Mouse (Mus musculus): Measurements from ENCODE around the gene 4930572O03Rik.
"Not testable (repeated sequence)": the region's sequence is repeated elsewhere in the genome, so short reads cannot be mapped to it uniquely, and the experiment has no call there.

The 4930572O03Rik gene

GRCm38 (mm10) chr5:15656959-15657358 lies at the start of gene 4930572O03Rik:
Gene 4930572O03Rik (minus strand): TSS chr5:15657059.
- not testable (repeated sequence) for H3K9me3 ChIP-seq (ENCODE audit: low read length); H3K4me1 ChIP-seq (replicated peaks; ENCODE audit: low read depth, low read length); H3K36me3 ChIP-seq (ENCODE audit: insufficient read depth, low read length); H3K27me3 ChIP-seq (ENCODE audit: insufficient read depth, low read length); H3K4me3 ChIP-seq (replicated peaks; ENCODE audit: low read length)

DNA sequence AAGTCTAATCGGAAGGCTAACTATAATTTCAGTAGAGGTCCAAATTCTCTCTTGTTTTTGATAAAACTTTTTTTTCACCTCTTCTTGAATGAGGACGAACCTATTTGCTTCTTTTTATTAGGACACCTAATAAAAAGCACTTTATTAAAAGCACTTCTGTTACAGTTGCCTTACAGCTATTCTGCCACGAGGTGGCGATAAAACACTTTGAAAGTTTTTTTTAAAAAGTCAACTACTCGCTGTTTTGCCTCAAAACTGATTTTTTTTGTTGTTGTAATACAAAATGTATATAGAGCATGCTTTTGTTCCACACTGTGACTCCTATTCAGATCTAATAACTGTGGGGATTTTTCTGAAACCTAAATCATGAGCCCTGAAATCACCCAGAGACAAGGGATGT lies 46.0 kb upstream of the 4930572O03Rik start:
- not testable (repeated sequence) for H3K4me3 ChIP-seq (replicated peaks; ENCODE audit: low read length); H3K4me1 ChIP-seq (replicated peaks; ENCODE audit: low read depth, low read length); H3K9me3 ChIP-seq (ENCODE audit: low read length); H3K36me3 ChIP-seq (ENCODE audit: insufficient read depth, low read length); H3K27me3 ChIP-seq (ENCODE audit: insufficient read depth, low read length)
- TF ChIP-seq CTCF (conservative IDR thresholded peaks at IDR 0.05; ENCODE audit: low read length): peak; percentile 56

- not testable (repeated sequence) for H3K9me3 ChIP-seq (ENCODE audit: low read length); H3K4me1 ChIP-seq (replicated peaks; ENCODE audit: low read depth, low read length); H3K27me3 ChIP-seq (ENCODE audit: insufficient read depth, low read length); H3K36me3 ChIP-seq (ENCODE audit: insufficient read depth, low read length); H3K4me3 ChIP-seq (replicated peaks; ENCODE audit: low read length)
Observed at GRCm38 (mm10) chr5:15697719-15698118, 40.9 kb upstream of the 4930572O03Rik start.

DNA sequence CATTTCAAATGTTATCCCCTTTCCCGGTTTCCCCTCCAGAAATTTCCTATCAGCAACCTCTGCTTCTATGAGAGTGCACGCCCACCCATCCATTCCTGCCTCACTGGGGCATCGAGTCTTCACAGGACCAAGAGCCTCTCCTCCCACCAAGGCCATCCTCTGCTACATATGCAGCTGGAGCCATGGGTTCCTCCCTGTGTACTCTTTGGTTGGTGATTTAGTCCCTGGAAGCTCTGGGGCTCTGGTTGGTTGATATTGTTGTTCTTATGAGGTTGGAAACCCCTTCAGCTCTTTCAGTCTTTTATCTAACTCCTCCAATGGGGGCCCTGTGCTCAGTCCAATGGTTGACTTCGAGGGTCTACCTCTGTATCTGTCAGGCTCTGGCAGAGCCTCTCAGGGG lies 35.0 kb upstream of the 4930572O03Rik start:
- not testable (repeated sequence) for H3K4me1 ChIP-seq (replicated peaks; ENCODE audit: low read depth, low read length); H3K27me3 ChIP-seq (ENCODE audit: insufficient read depth, low read length); H3K36me3 ChIP-seq (ENCODE audit: insufficient read depth, low read length); H3K4me3 ChIP-seq (replicated peaks; ENCODE audit: low read length)
- peaks cover 21% of the 10 kb centered on the region for H3K9me3 ChIP-seq (ENCODE audit: low read length)

GRCm38 (mm10) chr5:15690822-15691221 lies 34.0 kb upstream of the 4930572O03Rik start:
- H3K4me1 ChIP-seq (replicated peaks; ENCODE audit: low read depth, low read length); H3K36me3 ChIP-seq (ENCODE audit: insufficient read depth, low read length); H3K27me3 ChIP-seq (ENCODE audit: insufficient read depth, low read length); H3K4me3 ChIP-seq (replicated peaks; ENCODE audit: low read length): not testable (repeated sequence)
- peaks cover 28% of the 10 kb centered on the region for H3K9me3 ChIP-seq (ENCODE audit: low read length)

GRCm38 (mm10) chr5:15689659-15690213 lies 32.9 kb upstream of the 4930572O03Rik start:
- not testable (repeated sequence) for H3K36me3 ChIP-seq (ENCODE audit: insufficient read depth, low read length); H3K27me3 ChIP-seq (ENCODE audit: insufficient read depth, low read length); H3K4me3 ChIP-seq (replicated peaks; ENCODE audit: low read length); H3K4me1 ChIP-seq (replicated peaks; ENCODE audit: low read depth, low read length)
- peaks cover 35% of the 10 kb centered on the region for H3K9me3 ChIP-seq (ENCODE audit: low read length)

- H3K27me3 ChIP-seq (ENCODE audit: insufficient read depth, low read length): not testable (repeated sequence)
Observed at GRCm38 (mm10) chr5:15688874-15689658, 32.2 kb upstream of the 4930572O03Rik start.

GRCm38 (mm10) chr5:15681301-15682035 lies 24.6 kb upstream of the 4930572O03Rik start:
- H3K36me3 ChIP-seq (ENCODE audit: insufficient read depth, low read length); H3K4me1 ChIP-seq (replicated peaks; ENCODE audit: low read depth, low read length); H3K27me3 ChIP-seq (ENCODE audit: insufficient read depth, low read length); H3K4me3 ChIP-seq (replicated peaks; ENCODE audit: low read length): not testable (repeated sequence)
- H3K9me3 ChIP-seq (ENCODE audit: low read length): peaks cover 27% of the 10 kb centered on the region

More at GRCm38 (mm10) chr5:15688874-15689658, 32.2 kb upstream of the 4930572O03Rik start:
- H3K36me3 ChIP-seq (ENCODE audit: insufficient read depth, low read length); H3K4me1 ChIP-seq (replicated peaks; ENCODE audit: low read depth, low read length); H3K4me3 ChIP-seq (replicated peaks; ENCODE audit: low read length): not testable (repeated sequence)
- H3K9me3 ChIP-seq (ENCODE audit: low read length): peaks cover 35% of the 10 kb centered on the region

- not testable (repeated sequence) for H3K4me1 ChIP-seq (replicated peaks; ENCODE audit: low read depth, low read length); H3K4me3 ChIP-seq (replicated peaks; ENCODE audit: low read length); H3K27me3 ChIP-seq (ENCODE audit: insufficient read depth, low read length); H3K36me3 ChIP-seq (ENCODE audit: insufficient read depth, low read length)
- peaks cover 20% of the 10 kb centered on the region; the same call in 1 of the 2 replicates for H3K9me3 ChIP-seq (ENCODE audit: low read length)
Observed at GRCm38 (mm10) chr5:15679980-15680949, 23.4 kb upstream of the 4930572O03Rik start.

- not testable (repeated sequence) for H3K4me3 ChIP-seq (replicated peaks; ENCODE audit: low read length); H3K4me1 ChIP-seq (replicated peaks; ENCODE audit: low read depth, low read length); H3K27me3 ChIP-seq (ENCODE audit: insufficient read depth, low read length); H3K36me3 ChIP-seq (ENCODE audit: insufficient read depth, low read length)
- H3K9me3 ChIP-seq (ENCODE audit: low read length): peaks cover 16% of the 10 kb centered on the region; the same call in 1 of the 2 replicates
Observed at GRCm38 (mm10) chr5:15678907-15679306, 22.0 kb upstream of the 4930572O03Rik start.

DNA sequence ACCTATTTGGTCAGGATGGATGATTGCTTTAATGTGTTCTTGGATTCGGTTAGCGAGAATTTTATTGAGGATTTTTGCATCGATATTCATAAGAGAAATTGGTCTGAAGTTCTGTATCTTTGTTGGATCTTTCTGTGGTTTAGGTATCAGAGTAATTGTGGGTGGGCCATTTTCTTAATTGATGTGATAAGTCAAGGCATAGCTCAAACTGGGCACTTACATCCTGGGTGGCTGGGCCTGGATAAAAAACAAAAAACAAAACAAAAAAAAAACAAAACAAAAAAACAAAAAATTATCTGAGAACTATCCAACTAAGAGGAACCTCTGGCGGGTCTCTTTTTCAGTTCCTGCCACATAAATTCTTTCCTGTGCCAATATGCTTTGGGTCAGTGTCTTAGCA lies 20.9 kb upstream of the 4930572O03Rik start:
- H3K9me3 ChIP-seq (ENCODE audit: low read length): peaks cover 13% of the 10 kb centered on the region; the same call in 1 of the 2 replicates
- not testable (repeated sequence) for H3K4me1 ChIP-seq (replicated peaks; ENCODE audit: low read depth, low read length); H3K4me3 ChIP-seq (replicated peaks; ENCODE audit: low read length); H3K36me3 ChIP-seq (ENCODE audit: insufficient read depth, low read length); H3K27me3 ChIP-seq (ENCODE audit: insufficient read depth, low read length)

GRCm38 (mm10) chr5:15674429-15675244 lies 17.8 kb upstream of the 4930572O03Rik start:
- H3K36me3 ChIP-seq (ENCODE audit: insufficient read depth, low read length); H3K4me3 ChIP-seq (replicated peaks; ENCODE audit: low read length); H3K9me3 ChIP-seq (ENCODE audit: low read length); H3K27me3 ChIP-seq (ENCODE audit: insufficient read depth, low read length); H3K4me1 ChIP-seq (replicated peaks; ENCODE audit: low read depth, low read length): not testable (repeated sequence)

- not testable (repeated sequence) for H3K4me1 ChIP-seq (replicated peaks; ENCODE audit: low read depth, low read length); H3K27me3 ChIP-seq (ENCODE audit: insufficient read depth, low read length); H3K36me3 ChIP-seq (ENCODE audit: insufficient read depth, low read length)
Observed at GRCm38 (mm10) chr5:15673989-15674388, 17.1 kb upstream of the 4930572O03Rik start.

More at GRCm38 (mm10) chr5:15673989-15674388, 17.1 kb upstream of the 4930572O03Rik start:
- H3K9me3 ChIP-seq (ENCODE audit: low read length); H3K4me3 ChIP-seq (replicated peaks; ENCODE audit: low read length): not testable (repeated sequence)
